Mouse (Mus musculus) ES-Bruce4 (cell line): ENCODE data around the gene Manf. TPM values are rescaled to one million over a fixed set of nuclear protein-coding genes. Genes with fewer than 3 reads are reported as not detected.

Source experiments
- H3K27ac ChIP-seq: 2 replicates; pipeline ENCODE4 v1.5.1; 2012; ENCODE audit warnings: low read length, inconsistent platforms; ENCODE audit not compliant: insufficient read depth
- H3K27me3 ChIP-seq: 2 replicates; pipeline ENCODE4 v1.6.1; 2012; ENCODE audit warnings: mild to moderate bottlenecking, low read length, inconsistent platforms; ENCODE audit not compliant: control insufficient read depth, poor library complexity, insufficient read depth, severe bottlenecking
- H3K36me3 ChIP-seq: 2 replicates; pipeline ENCODE4 v1.6.1; 2012; ENCODE audit warnings: inconsistent platforms, mild to moderate bottlenecking, low read length, moderate library complexity; ENCODE audit not compliant: control insufficient read depth, poor library complexity, insufficient read depth, severe bottlenecking
- H3K4me1 ChIP-seq: one replicate; pipeline ENCODE4 v1.8.1; 2011; ENCODE audit warnings: low read length; ENCODE audit not compliant: control insufficient read depth, insufficient read depth
- H3K4me3 ChIP-seq: 2 replicates; pipeline ENCODE4 v1.5.1; 2011; ENCODE audit warnings: low read depth, mild to moderate bottlenecking, low read length
- H3K9ac ChIP-seq: 2 replicates; pipeline ENCODE4 v1.6.1; 2012; ENCODE audit warnings: low read depth, mild to moderate bottlenecking, inconsistent platforms; ENCODE audit not compliant: poor library complexity, severe bottlenecking
- H3K9me3 ChIP-seq: replicated peaks from 2 replicates; pipeline ENCODE4 v1.6.1; 2012; ENCODE audit warnings: mild to moderate bottlenecking, low read length, inconsistent platforms; ENCODE audit not compliant: control insufficient read depth, poor library complexity, insufficient read depth, severe bottlenecking
- CTCF ChIP-seq: IDR thresholded peaks from one replicate; pipeline ENCODE4 v1.8.1; 2011; ENCODE audit warnings: low read depth, low read length
- EP300 ChIP-seq: IDR thresholded peaks from 2 replicates; pipeline ENCODE4 v1.6.1; 2011; ENCODE audit warnings: low read depth, low read length; ENCODE audit not compliant: insufficient read depth
- POLR2A ChIP-seq: IDR thresholded peaks from one replicate; pipeline ENCODE4 v1.8.1; 2011; ENCODE audit warnings: low read length; ENCODE audit not compliant: insufficient read depth
- polyA plus RNA-seq: library from polyadenylated mRNA; stranded (reverse); fragments of >200 nt; gene quantifications from 2 replicates; pipeline ENCODE4 v1.2.4, GENCODE M21; 2011; ENCODE audit warnings: low read depth; ENCODE audit not compliant: missing spikeins, insufficient read depth, insufficient read length

The Manf gene
- polyA plus RNA-seq, 1 experiment: 220 TPM

- Histone ChIP-seq H3K36me3 (peaks cover 26% of the 10 kb centered on the region), H3K27ac (peak within 1 kb of the TSS; percentile 75), H3K4me1 (peaks cover 2% of the 10 kb centered on the region), H3K27me3 (no peaks in the 10 kb centered on the region), H3K4me3 (peak within 1 kb of the TSS; percentile 94), H3K9ac (peak within 1 kb of the TSS; percentile 97), H3K9me3 (no peaks in the 10 kb centered on the region)
- TF ChIP-seq CTCF (peak; percentile 66), POLR2A (no peak), EP300 (no peak)
These were observed 4.7 kb downstream of the Manf start, which contains the start of gene Rbm15b for GRCm38 (mm10) chr9:106886828-106887702. TSS of gene Rbm15b (minus strand) at chr9:106887428.

- H3K9ac ChIP-seq: peak overlapping the region; percentile 97
- no peaks in the 10 kb centered on the region for H3K9me3 ChIP-seq
- H3K27me3 ChIP-seq: no peaks in the 10 kb centered on the region
- peaks cover 30% of the 10 kb centered on the region for H3K36me3 ChIP-seq
- TF ChIP-seq EP300 (no peak), POLR2A (no peak), CTCF (no peak)
- H3K27ac ChIP-seq: no peak overlapping the region
- peaks cover 2% of the 10 kb centered on the region for H3K4me1 ChIP-seq
- H3K4me3 ChIP-seq: peak overlapping the region; percentile 94
These were observed 5.7 kb downstream of the Manf start for GRCm38 (mm10) chr9:106885901-106886731.

- H3K4me1 ChIP-seq: peaks cover 2% of the 10 kb centered on the region
- peak overlapping the region; percentile 97 for H3K9ac ChIP-seq
- no peak for TF ChIP-seq CTCF
- no peak for TF ChIP-seq POLR2A
- TF ChIP-seq EP300: no peak
- no peaks in the 10 kb centered on the region for H3K9me3 ChIP-seq
- H3K4me3 ChIP-seq: peak overlapping the region; percentile 94
- no peaks in the 10 kb centered on the region for H3K27me3 ChIP-seq
- H3K27ac ChIP-seq: no peak overlapping the region
- peaks cover 26% of the 10 kb centered on the region for H3K36me3 ChIP-seq
These were observed 6.5 kb downstream of the Manf start for GRCm38 (mm10) chr9:106884996-106885900.

- Histone ChIP-seq H3K9ac (peak overlapping the region; percentile 97; the same call in 1 of the 2 replicates), H3K27ac (no peak overlapping the region), H3K4me3 (peak overlapping the region; percentile 94), H3K4me1 (peaks cover 2% of the 10 kb centered on the region), H3K36me3 (peaks cover 24% of the 10 kb centered on the region), H3K27me3 (no peaks in the 10 kb centered on the region), H3K9me3 (no peaks in the 10 kb centered on the region)
- TF ChIP-seq POLR2A (no peak), CTCF (no peak), EP300 (no peak)
These were observed 7.5 kb downstream of the Manf start for GRCm38 (mm10) chr9:106884306-106884705.

- Histone ChIP-seq H3K36me3 (peaks cover 14% of the 10 kb centered on the region), H3K27me3 (no peaks in the 10 kb centered on the region), H3K4me3 (no peak overlapping the region), H3K4me1 (no peaks in the 10 kb centered on the region), H3K9me3 (no peaks in the 10 kb centered on the region), H3K27ac (no peak overlapping the region), H3K9ac (no peak overlapping the region)
- TF ChIP-seq EP300: no peak
- no peak for TF ChIP-seq POLR2A
- TF ChIP-seq CTCF: no peak
These were observed 8.7 kb downstream of the Manf start for GRCm38 (mm10) chr9:106883085-106883484.
